26 mouse cellular contexts compared by ENCODE assay signal in genomic region chr10:14120512-14120911, GRCm38 (mm10).
DNase-seq lines count a peak whose midpoint lies in the region; ATAC-seq lines count a peak whose summit lies in the region.
"Had no signal": no experiment of that assay in that cellular context is flagged by ENCODE, and none has a peak within 500 bp of the region (broad histone marks: within the 10 kb centered on the region; RNA-seq: fewer than 3 reads in every experiment).

No protein-coding gene starts in this region.

- H3K9ac ChIP-seq in forebrain, embryonic 15.5 days (replicated peaks), result no peak overlapping the region
- no peak overlapping the region for H3K9ac ChIP-seq in forebrain, embryonic 12.5 days
- H3K9ac ChIP-seq: embryonic facial prominence, embryonic 12.5 days; embryonic facial prominence, embryonic 15.5 days; forebrain, embryonic 13.5 days; heart, embryonic 13.5 days; hindbrain, embryonic 14.5 days had no signal

- H3K27me3 ChIP-seq in forebrain, embryonic 15.5 days, result no peaks in the 10 kb centered on the region
- no peaks in the 10 kb centered on the region for H3K27me3 ChIP-seq in forebrain, embryonic 12.5 days
- H3K27me3 ChIP-seq: embryonic facial prominence, embryonic 12.5 days; embryonic facial prominence, embryonic 15.5 days; forebrain, embryonic 13.5 days; heart, embryonic 13.5 days had no signal

- H3K4me2 ChIP-seq in forebrain, embryonic 15.5 days (replicated peaks), result no peak overlapping the region
- H3K4me2 ChIP-seq in forebrain, embryonic 12.5 days, result no peak overlapping the region
- H3K4me2 ChIP-seq: embryonic facial prominence, embryonic 12.5 days; embryonic facial prominence, embryonic 15.5 days; forebrain, embryonic 13.5 days; heart, embryonic 13.5 days; hindbrain, embryonic 14.5 days had no signal

- H3K9me3 ChIP-seq in forebrain, embryonic 15.5 days, result no peaks in the 10 kb centered on the region
- H3K9me3 ChIP-seq in forebrain, embryonic 12.5 days, result no peaks in the 10 kb centered on the region
- H3K9me3 ChIP-seq: embryonic facial prominence, embryonic 12.5 days; embryonic facial prominence, embryonic 15.5 days; forebrain, embryonic 13.5 days; heart, embryonic 10.5 days; heart, embryonic 13.5 days had no signal

- DNase-seq in frontal cortex, postnatal 25 days (ENCODE audit: low spot score in 2 of 2), result no peak
- peak; percentile 59 for DNase-seq in brain, adult 2 months (ENCODE audit: low read depth, low spot score)
- DNase-seq in lung, adult 18-20 months, result no peak
- DNase-seq: adrenal gland, adult 8-10 months; adrenal gland, postnatal 25 days; cerebellum, adult 18-20 months; cerebellum, adult 9-10 months; cerebellum, postnatal 14 days; gastrocnemius, postnatal 10 days; gastrocnemius, postnatal 36 days; heart, adult 2 months; heart, postnatal 14 days; heart, postnatal 4 days had no signal

- peak overlapping the region; percentile 63 for H3K27ac ChIP-seq in forebrain, embryonic 15.5 days (replicated peaks)
- H3K27ac ChIP-seq in forebrain, embryonic 12.5 days, result no peak overlapping the region
- H3K27ac ChIP-seq: embryonic facial prominence, embryonic 12.5 days; embryonic facial prominence, embryonic 15.5 days; forebrain, embryonic 13.5 days; heart, adult 2 months; heart, embryonic 10.5 days; heart, embryonic 13.5 days; hindbrain, embryonic 14.5 days; hindbrain, postnatal 0 days had no signal

- ATAC-seq in forebrain, embryonic 15.5 days (replicated peaks), result no peak
- no peak for ATAC-seq in forebrain, embryonic 12.5 days (ENCODE audit: low FRiP score)
- ATAC-seq in frontal cortex, adult (ENCODE audit: low TSS enrichment), result peak; percentile 53
- ATAC-seq: activated CD4-positive, CD25-positive, alpha-beta regulatory T cell, adult 4 months; forebrain, embryonic 13.5 days; hindbrain, postnatal 0 days; inflammation-experienced regulatory T-cells, adult 6 months; intestine, embryonic 16.5 days had no signal

- no peak overlapping the region for H3K4me3 ChIP-seq in forebrain, embryonic 15.5 days
- H3K4me3 ChIP-seq in forebrain, embryonic 12.5 days (replicated peaks), result no peak overlapping the region
- H3K4me3 ChIP-seq: embryonic facial prominence, embryonic 12.5 days; embryonic facial prominence, embryonic 15.5 days; forebrain, embryonic 13.5 days; heart, adult 2 months; heart, embryonic 10.5 days; heart, embryonic 13.5 days had no signal

- 79% methylated on average over 3 of the region's 3 CpGs for WGBS in forebrain, embryonic 15.5 days
- 92% methylated on average over 3 of the region's 3 CpGs for WGBS in forebrain, embryonic 12.5 days

- no peaks in the 10 kb centered on the region for H3K36me3 ChIP-seq in forebrain, embryonic 15.5 days
- no peaks in the 10 kb centered on the region for H3K36me3 ChIP-seq in forebrain, embryonic 12.5 days (replicated peaks)
- H3K36me3 ChIP-seq: embryonic facial prominence, embryonic 12.5 days; embryonic facial prominence, embryonic 15.5 days; heart, embryonic 10.5 days; heart, embryonic 13.5 days had no signal

- H3K4me1 ChIP-seq in forebrain, embryonic 15.5 days, result 0 out of 2 replicates have a peak, but pooled peaks cover 6% of the 10 kb centered on the region
- H3K4me1 ChIP-seq in forebrain, embryonic 12.5 days, result no peaks in the 10 kb centered on the region
- H3K4me1 ChIP-seq: embryonic facial prominence, embryonic 12.5 days; embryonic facial prominence, embryonic 15.5 days; forebrain, embryonic 13.5 days; heart, embryonic 10.5 days had no signal
